Mouse (Mus musculus): ENCODE measurements at regions not wholly inside any gene's neighbourhood (a gene's known extent, or its start where the extent isn't known, plus 50 kb on each side); places are given as distances from the start of the nearest gene placed in this dataset.

- TF ChIP-seq CTCF (IDR thresholded peaks at IDR 0.05; ENCODE audit: low read depth) = no peak
- TF ChIP-seq EP300 (IDR thresholded peaks at IDR 0.05; ENCODE audit: low read depth) = no peak
These were observed 89.7 kb upstream of the Hao2 start for GRCm38 (mm10) chr3:98982787-98983186.
